Mouse (Mus musculus) liver, embryonic 11.5 days (tissue): ENCODE measurements at regions not wholly inside any gene's neighbourhood (a gene's known extent, or its start where the extent isn't known, plus 50 kb on each side); places are given as distances from the start of the nearest gene placed in this dataset.

ENCODE experiments used
- ATAC-seq: fragments of 200-750 bp; cut with Nextera tagmentation; replicated peaks from 2 replicates; pipeline ENCODE4 v1.8.0; 2017; ENCODE audit warnings: moderate number of reproducible peaks, mild to moderate bottlenecking, moderate TSS enrichment, moderate library complexity; ENCODE audit not compliant: low FRiP score
- DNase-seq: peaks from one replicate; pipeline ENCODE4 v3.0.0-alpha.2; 2017; ENCODE audit warnings: low spot score
- H3K27ac ChIP-seq: fragments of 300-500 bp; sonication (generic); 2 replicates; pipeline ENCODE4 v1.5.1; 2014; ENCODE audit warnings: mild to moderate bottlenecking, low read depth, low read length, control low read depth
- H3K27me3 ChIP-seq: fragments of 300-500 bp; sonication (generic); replicated peaks from 2 replicates; pipeline ENCODE4 v1.6.1; 2014; ENCODE audit warnings: low read length, mixed read lengths; ENCODE audit not compliant: control insufficient read depth, insufficient read depth
- H3K36me3 ChIP-seq: fragments of 300-500 bp; sonication (generic); 2 replicates; pipeline ENCODE4 v1.6.1; 2014; ENCODE audit warnings: mild to moderate bottlenecking, low read length, moderate library complexity, mixed read lengths; ENCODE audit not compliant: control insufficient read depth, insufficient read depth
- H3K4me1 ChIP-seq: fragments of 300-500 bp; sonication (generic); replicated peaks from 2 replicates; pipeline ENCODE4 v1.6.1; 2014; ENCODE audit warnings: low read length, mixed read lengths; ENCODE audit not compliant: control insufficient read depth, insufficient read depth
- H3K4me2 ChIP-seq: fragments of 300-500 bp; sonication (generic); 2 replicates; pipeline ENCODE4 v1.6.1; 2014; ENCODE audit warnings: mild to moderate bottlenecking, control low read depth, moderate library complexity
- H3K4me3 ChIP-seq: fragments of 300-500 bp; sonication (generic); 2 replicates; pipeline ENCODE4 v1.5.1; 2014; ENCODE audit warnings: low read depth, low read length, control low read depth
- H3K9ac ChIP-seq: fragments of 300-500 bp; sonication (generic); 2 replicates; pipeline ENCODE4 v1.6.1; 2014; ENCODE audit warnings: low read depth, low read length, control low read depth
- H3K9me3 ChIP-seq: fragments of 300-500 bp; sonication (generic); 2 replicates; pipeline ENCODE4 v1.6.1; 2016; ENCODE audit warnings: low read length, inconsistent platforms, mixed read lengths; ENCODE audit not compliant: control insufficient read depth
- WGBS: fragments of 180-500 bp; shearing (Covaris S2); extraction: QIAGEN DNeasy Blood & Tissue Kit; methylation state at CpG from one replicate; pipeline ENCODE4 v1.1.7; 2014; 5-methylcytosine and 5-hydroxymethylcytosine counted together

GRCm38 (mm10) chr17:84085721-84086120, 102.0 kb downstream of the Zfp36l2 start:
- H3K4me2 ChIP-seq = no peak overlapping the region
- H3K9ac ChIP-seq = no peak overlapping the region
- H3K27me3 ChIP-seq = no peaks in the 10 kb centered on the region
- ATAC-seq (no peak), DNase-seq (no peak)
- H3K36me3 ChIP-seq = no peaks in the 10 kb centered on the region
- H3K27ac ChIP-seq = no peak overlapping the region
- WGBS = 48% methylated on average over 7 of the region's 7 CpGs
- H3K4me3 ChIP-seq = no peak overlapping the region
- H3K9me3 ChIP-seq = no peaks in the 10 kb centered on the region
- peaks cover 12% of the 10 kb centered on the region for H3K4me1 ChIP-seq

- H3K27ac ChIP-seq = no peak overlapping the region
- H3K36me3 ChIP-seq = no peaks in the 10 kb centered on the region
- peaks cover 12% of the 10 kb centered on the region for H3K4me1 ChIP-seq
- no peak for DNase-seq
- H3K4me2 ChIP-seq = no peak overlapping the region
- ATAC-seq = no peak
- no peaks in the 10 kb centered on the region for H3K9me3 ChIP-seq
- H3K9ac ChIP-seq = no peak overlapping the region
- no peak overlapping the region for H3K4me3 ChIP-seq
- H3K27me3 ChIP-seq = no peaks in the 10 kb centered on the region
- WGBS = 85% methylated on average over 10 of the region's 10 CpGs
These were observed 102.5 kb downstream of the Zfp36l2 start for GRCm38 (mm10) chr17:84085232-84085631.

DNA sequence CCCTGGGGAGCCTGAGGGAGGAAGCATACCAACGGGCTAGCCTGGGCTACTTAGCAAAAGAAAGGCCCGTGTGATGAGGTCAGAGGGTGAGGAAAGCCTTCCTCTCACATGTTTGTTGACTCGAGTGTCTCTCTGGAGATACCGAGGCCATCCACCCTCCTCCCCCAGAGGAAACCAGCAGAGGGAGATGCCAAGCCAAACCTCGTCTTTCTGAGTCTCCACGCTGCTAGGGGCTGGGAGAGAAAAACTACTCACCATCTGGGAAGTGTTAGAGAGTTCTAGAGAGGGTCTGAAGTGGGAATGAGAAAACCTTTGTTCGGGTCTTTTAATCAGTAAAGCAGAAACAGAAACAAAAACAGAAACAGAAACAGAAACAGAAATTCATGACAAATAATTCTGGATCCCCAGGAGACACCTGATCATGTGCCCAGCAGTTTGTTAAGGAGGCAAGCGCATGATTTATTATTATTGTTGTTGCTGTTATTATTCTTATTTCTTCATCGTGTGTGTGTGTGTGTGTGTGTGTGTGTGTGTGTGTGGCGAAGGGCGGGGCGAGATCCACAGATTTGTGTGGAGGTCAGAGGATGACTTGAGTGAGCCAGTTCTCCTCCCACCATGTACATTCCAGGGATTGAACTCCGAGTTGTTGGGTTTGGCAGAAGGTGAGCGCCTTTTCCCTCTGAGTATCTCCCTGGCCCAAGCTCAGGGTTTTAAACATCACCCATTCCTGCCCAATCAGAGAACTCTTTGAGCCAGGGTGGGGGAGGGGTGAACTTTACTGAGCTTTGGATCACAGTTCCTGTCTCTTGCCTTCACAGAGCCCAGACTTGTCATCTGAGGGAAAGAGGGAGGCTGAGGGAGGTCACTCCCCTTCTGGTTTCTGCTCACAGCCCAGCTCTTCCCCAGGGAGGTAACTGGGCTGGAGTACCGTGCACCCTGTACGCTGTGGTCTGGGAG, 104.2 kb downstream of the Zfp36l2 start:
- 66% methylated on average over 16 of the region's 16 CpGs for WGBS
- Histone ChIP-seq H3K4me1 (peaks cover 12% of the 10 kb centered on the region), H3K27me3 (no peaks in the 10 kb centered on the region), H3K9me3 (no peaks in the 10 kb centered on the region), H3K4me3 (no peak overlapping the region), H3K9ac (no peak overlapping the region), H3K27ac (no peak overlapping the region), H3K36me3 (no peaks in the 10 kb centered on the region), H3K4me2 (no peak overlapping the region)
- ATAC-seq (no peak), DNase-seq (no peak)

DNA sequence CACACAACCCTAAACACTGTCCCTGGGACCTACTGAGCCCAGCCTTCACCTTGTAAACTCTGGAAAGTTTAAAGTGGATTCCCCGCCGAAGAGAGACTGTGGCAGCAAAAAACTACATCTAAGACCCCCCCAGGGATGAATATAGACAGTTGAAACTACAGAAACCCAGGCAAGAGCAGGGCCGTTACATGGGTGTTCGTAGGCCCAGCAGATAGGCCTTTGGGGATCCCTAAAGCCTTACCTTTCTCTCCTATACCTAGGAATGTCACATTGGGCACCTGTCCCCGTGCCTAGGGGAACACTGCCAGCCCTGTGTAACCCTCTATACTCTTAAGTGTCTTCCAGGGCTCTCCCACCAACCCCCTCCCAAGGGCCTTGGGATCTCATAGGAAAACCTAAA, 105.2 kb downstream of the Zfp36l2 start:
- Histone ChIP-seq H3K36me3 (no peaks in the 10 kb centered on the region), H3K9ac (no peak overlapping the region), H3K9me3 (no peaks in the 10 kb centered on the region), H3K27ac (no peak overlapping the region), H3K4me3 (no peak overlapping the region), H3K4me2 (no peak overlapping the region), H3K27me3 (no peaks in the 10 kb centered on the region), H3K4me1 (peaks cover 12% of the 10 kb centered on the region)
- DNase-seq = no peak
- no peak for ATAC-seq
- 74% methylated on average over 5 of the region's 5 CpGs for WGBS

DNA sequence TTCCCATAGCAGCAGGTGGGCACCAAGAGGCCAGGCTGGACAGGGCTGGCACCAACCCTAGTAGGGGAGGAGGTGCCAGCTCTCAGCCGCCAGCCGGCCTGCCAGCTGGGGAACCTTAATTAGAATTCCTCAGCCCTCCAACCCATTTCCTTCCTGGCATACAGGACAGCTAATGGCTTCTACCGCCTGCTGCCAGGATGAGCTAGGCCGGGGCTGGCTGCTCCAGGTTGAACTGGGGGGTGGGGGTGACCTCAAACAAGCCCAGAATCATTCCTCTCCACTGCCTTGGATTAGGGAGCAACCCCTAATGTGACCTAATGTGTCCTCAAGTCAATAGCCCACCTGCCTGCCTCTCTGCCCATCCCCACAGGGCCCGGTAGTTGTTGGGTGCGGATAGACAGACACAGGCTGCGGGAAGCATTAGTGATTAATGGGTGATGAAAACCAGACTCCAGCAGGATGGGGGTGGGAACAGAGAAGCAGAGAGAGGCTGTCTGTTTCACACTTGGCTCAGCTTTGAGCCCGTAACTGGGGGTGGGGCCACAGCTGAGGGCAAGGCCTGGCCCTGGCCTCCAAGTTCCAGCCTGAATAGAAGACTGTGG, 105.9 kb downstream of the Zfp36l2 start:
- no peak overlapping the region for H3K27ac ChIP-seq
- H3K27me3 ChIP-seq = no peaks in the 10 kb centered on the region
- 59% methylated on average over 8 of the region's 8 CpGs for WGBS
- H3K4me1 ChIP-seq = peaks cover 12% of the 10 kb centered on the region
- H3K4me2 ChIP-seq = no peak overlapping the region
- ATAC-seq (no peak), DNase-seq (no peak)
- no peaks in the 10 kb centered on the region for H3K9me3 ChIP-seq
- H3K36me3 ChIP-seq = no peaks in the 10 kb centered on the region
- no peak overlapping the region for H3K9ac ChIP-seq
- no peak overlapping the region for H3K4me3 ChIP-seq

- no peaks in the 10 kb centered on the region for H3K36me3 ChIP-seq
- no peak overlapping the region for H3K9ac ChIP-seq
- no peak overlapping the region for H3K4me2 ChIP-seq
- WGBS = 70% methylated on average over 3 of the region's 3 CpGs
- H3K27ac ChIP-seq = no peak overlapping the region
- no peaks in the 10 kb centered on the region for H3K4me1 ChIP-seq
- DNase-seq = no peak
- H3K27me3 ChIP-seq = no peaks in the 10 kb centered on the region
- no peak for ATAC-seq
- H3K4me3 ChIP-seq = no peak overlapping the region
- H3K9me3 ChIP-seq = no peaks in the 10 kb centered on the region
These were observed 112.4 kb downstream of the Zfp36l2 start for GRCm38 (mm10) chr17:84075081-84075938.

GRCm38 (mm10) chr17:84074000-84074782, 113.6 kb downstream of the Zfp36l2 start:
- Histone ChIP-seq H3K4me1 (no peaks in the 10 kb centered on the region), H3K9ac (no peak overlapping the region), H3K9me3 (no peaks in the 10 kb centered on the region), H3K36me3 (no peaks in the 10 kb centered on the region), H3K27ac (no peak overlapping the region), H3K27me3 (no peaks in the 10 kb centered on the region), H3K4me3 (no peak overlapping the region), H3K4me2 (no peak overlapping the region)
- DNase-seq = no peak
- 65% methylated on average over 10 of the region's 10 CpGs for WGBS
- ATAC-seq = no peak

GRCm38 (mm10) chr17:84072426-84073030, 115.2 kb downstream of the Zfp36l2 start:
- H3K36me3 ChIP-seq = no peaks in the 10 kb centered on the region
- no peak for ATAC-seq

More at GRCm38 (mm10) chr17:84072426-84073030, 115.2 kb downstream of the Zfp36l2 start:
- DNase-seq = no peak
- H3K4me2 ChIP-seq = no peak overlapping the region
- H3K4me1 ChIP-seq = no peaks in the 10 kb centered on the region
- 63% methylated on average over 4 of the region's 4 CpGs for WGBS
- no peak overlapping the region for H3K27ac ChIP-seq
- no peaks in the 10 kb centered on the region for H3K27me3 ChIP-seq
- no peak overlapping the region for H3K4me3 ChIP-seq
- H3K9ac ChIP-seq = no peak overlapping the region
- no peaks in the 10 kb centered on the region for H3K9me3 ChIP-seq
